Mouse (Mus musculus) MEL (cell line): ENCODE results near the gene Iglon5. TPM values are rescaled to one million over a fixed set of nuclear protein-coding genes. Genes with fewer than 3 reads are reported as not detected.
A peak's percentile ranks its signal among the peaks of the same experiment; 100 is the strongest.

Experiments used
- DNase-seq: peaks from one replicate; pipeline ENCODE4 v3.0.0; 2011; ENCODE audit warnings: low read depth, low spot score
- H3K27ac ChIP-seq: 2 replicates; pipeline ENCODE4 v1.5.1; 2012; ENCODE audit warnings: low read depth, mild to moderate bottlenecking, control low read depth, low read length, moderate library complexity; ENCODE audit not compliant: control insufficient read depth
- H3K27me3 ChIP-seq, 2 experiments: fragments of 150-350 bp in 1 of 2; sonication (generic) in 1 of 2; 2 replicates each; pipeline ENCODE4 v1.6.1; 2012; ENCODE audit warnings: low read length in 2 of 2, mild to moderate bottlenecking in 2 of 2, improper control_type of control experiment in 1 of 2, moderate library complexity in 1 of 2; ENCODE audit not compliant: insufficient read depth in 2 of 2, control insufficient read depth in 1 of 2
- H3K36me3 ChIP-seq, 2 experiments: 2 replicates each; pipeline ENCODE4 v1.6.1; 2012 to 2014; ENCODE audit warnings: low read length in 2 of 2, improper control_type of control experiment in 1 of 2, inconsistent platforms in 1 of 2, mild to moderate bottlenecking in 1 of 2; ENCODE audit not compliant: insufficient read depth in 2 of 2, control insufficient read depth in 1 of 2
- H3K4me1 ChIP-seq, 2 experiments: fragments of 150-350 bp in 1 of 2; sonication (generic) in 1 of 2; 2 replicates each; pipeline ENCODE4 v1.6.1; 2012; ENCODE audit warnings: low read length in 2 of 2, improper control_type of control experiment in 1 of 2, mild to moderate bottlenecking in 1 of 2; ENCODE audit not compliant: insufficient read depth in 2 of 2, control insufficient read depth in 1 of 2
- H3K4me3 ChIP-seq, 2 experiments: fragments of 150-350 bp in 1 of 2; sonication (generic) in 1 of 2; 2 replicates each; pipeline ENCODE4 v1.5.1; 2012; ENCODE audit warnings: low read depth in 2 of 2, low read length in 2 of 2, mild to moderate bottlenecking in 2 of 2, moderate library complexity in 2 of 2, control low read depth in 1 of 2, improper control_type of control experiment in 1 of 2; ENCODE audit not compliant: control insufficient read depth in 1 of 2, insufficient read depth in 1 of 2
- H3K79me2 ChIP-seq: 2 replicates; pipeline ENCODE4 v1.6.1; 2012; ENCODE audit warnings: mild to moderate bottlenecking, low read length, moderate library complexity; ENCODE audit not compliant: control insufficient read depth, poor library complexity, insufficient read depth
- H3K9ac ChIP-seq: 2 replicates; pipeline ENCODE4 v1.6.1; 2012; ENCODE audit warnings: low read depth, mild to moderate bottlenecking, control low read depth, low read length, moderate library complexity; ENCODE audit not compliant: control insufficient read depth, poor library complexity, severe bottlenecking
- H3K9me3 ChIP-seq: fragments of 150-350 bp; sonication (generic); replicated peaks from 2 replicates; pipeline ENCODE4 v1.6.1; 2012; ENCODE audit warnings: mild to moderate bottlenecking, low read length, improper control_type of control experiment, moderate library complexity; ENCODE audit not compliant: insufficient read depth
- BHLHE40 ChIP-seq: IDR thresholded peaks from 2 replicates; pipeline ENCODE4 v1.6.1; 2012; ENCODE audit warnings: low read depth, mild to moderate bottlenecking, inconsistent platforms, low read length, improper control_type of control experiment, borderline replicate concordance
- CTCF ChIP-seq, 3 experiments: IDR thresholded peaks in 2 of 3; conservative IDR thresholded peaks in 1 of 3; 2 replicates each; pipeline ENCODE4 v1.5.1; 2011 to 2012; ENCODE audit warnings: low read length in 3 of 3, low read depth in 2 of 3, mild to moderate bottlenecking in 2 of 3, improper control_type of control experiment in 1 of 3, inconsistent platforms in 1 of 3, mixed read lengths in 1 of 3, moderate library complexity in 1 of 3; ENCODE audit not compliant: control insufficient read depth in 1 of 3, insufficient read depth in 1 of 3, poor library complexity in 1 of 3, severe bottlenecking in 1 of 3
- E2F4 ChIP-seq: IDR thresholded peaks from 2 replicates; pipeline ENCODE4 v1.6.1; 2011; ENCODE audit warnings: low read depth, low read length, improper control_type of control experiment, borderline replicate concordance
- EP300 ChIP-seq, 2 experiments: IDR thresholded peaks; 2 replicates each; pipeline ENCODE4 v1.6.1; 2011; ENCODE audit warnings: improper control_type of control experiment in 2 of 2, low read length in 2 of 2, low read depth in 1 of 2, mild to moderate bottlenecking in 1 of 2
- ETS1 ChIP-seq: IDR thresholded peaks from 2 replicates; pipeline ENCODE4 v1.6.1; 2012; ENCODE audit warnings: low read depth, mild to moderate bottlenecking, inconsistent platforms, low read length, improper control_type of control experiment, moderate library complexity
- GABPA ChIP-seq: IDR thresholded peaks from 2 replicates; pipeline ENCODE4 v1.6.1; 2012; ENCODE audit warnings: low read depth, mild to moderate bottlenecking, inconsistent platforms, low read length, improper control_type of control experiment, moderate library complexity
- JUND ChIP-seq: IDR thresholded peaks from 2 replicates; pipeline ENCODE4 v1.6.1; 2011; ENCODE audit warnings: low read depth, mild to moderate bottlenecking, improper control_type of control experiment, low read length
- KAT2A ChIP-seq: conservative IDR thresholded peaks from 2 replicates; pipeline ENCODE4 v1.6.1; 2012; ENCODE audit warnings: low read depth, low read length, improper control_type of control experiment, inconsistent platforms
- MAFK ChIP-seq: IDR thresholded peaks from 2 replicates; pipeline ENCODE4 v1.6.1; 2011; ENCODE audit warnings: low read depth, mild to moderate bottlenecking, low read length, improper control_type of control experiment, borderline replicate concordance
- MAX ChIP-seq: IDR thresholded peaks from 2 replicates; pipeline ENCODE4 v1.6.1; 2011; ENCODE audit warnings: low read length, improper control_type of control experiment
- MAZ ChIP-seq: IDR thresholded peaks from 2 replicates; pipeline ENCODE4 v1.6.1; 2012; ENCODE audit warnings: low read depth, mild to moderate bottlenecking, inconsistent platforms, low read length, improper control_type of control experiment
- MEF2A ChIP-seq: IDR thresholded peaks from 2 replicates; pipeline ENCODE4 v1.6.1; 2014; ENCODE audit warnings: low read depth, mild to moderate bottlenecking, inconsistent platforms, low read length, improper control_type of control experiment; ENCODE audit not compliant: poor library complexity, insufficient replicate concordance, severe bottlenecking; ENCODE audit errors: extremely low read depth
- MXI1 ChIP-seq: IDR thresholded peaks from 2 replicates; pipeline ENCODE4 v1.6.1; 2011; ENCODE audit warnings: mild to moderate bottlenecking, low read depth, low read length, improper control_type of control experiment
- MYB ChIP-seq: IDR thresholded peaks from 2 replicates; pipeline ENCODE4 v1.6.1; 2011; ENCODE audit warnings: mild to moderate bottlenecking, low read depth, low read length, improper control_type of control experiment
- MYC ChIP-seq: IDR thresholded peaks from 2 replicates; pipeline ENCODE4 v1.6.1; 2011; ENCODE audit warnings: low read depth, mild to moderate bottlenecking, low read length, improper control_type of control experiment, moderate library complexity
- NELFE ChIP-seq: IDR thresholded peaks from 2 replicates; pipeline ENCODE4 v1.6.1; 2011; ENCODE audit warnings: low read depth, low read length, improper control_type of control experiment
- POLR2AphosphoS2 ChIP-seq: IDR thresholded peaks from 2 replicates; pipeline ENCODE4 v1.6.1; 2011; ENCODE audit warnings: low read length, improper control_type of control experiment
- POLR2AphosphoS5 ChIP-seq: IDR thresholded peaks from 2 replicates; pipeline ENCODE4 v1.6.1; 2012; ENCODE audit warnings: low read depth, borderline replicate concordance, mild to moderate bottlenecking, inconsistent platforms, low read length, moderate library complexity, mixed read lengths
- RAD21 ChIP-seq: IDR thresholded peaks from 2 replicates; pipeline ENCODE4 v1.6.1; 2011; ENCODE audit warnings: mild to moderate bottlenecking, low read depth, low read length, improper control_type of control experiment
- RCOR1 ChIP-seq: IDR thresholded peaks from 2 replicates; pipeline ENCODE4 v1.6.1; 2012; ENCODE audit warnings: low read depth, mild to moderate bottlenecking, inconsistent platforms, low read length, improper control_type of control experiment
- SIN3A ChIP-seq: IDR thresholded peaks from 2 replicates; pipeline ENCODE4 v1.6.1; 2012; ENCODE audit warnings: low read length, improper control_type of control experiment, inconsistent platforms
- TAL1 ChIP-seq: IDR thresholded peaks from 2 replicates; pipeline ENCODE4 v1.6.1; 2012; ENCODE audit warnings: mild to moderate bottlenecking, inconsistent platforms, low read length, moderate library complexity, mixed read lengths
- TBP ChIP-seq: IDR thresholded peaks from 2 replicates; pipeline ENCODE4 v1.8.0; 2011; ENCODE audit warnings: low read depth, low read length, improper control_type of control experiment
- TCF12 ChIP-seq: IDR thresholded peaks from 2 replicates; pipeline ENCODE4 v1.6.1; 2014; ENCODE audit warnings: low read depth, mild to moderate bottlenecking, inconsistent platforms, low read length, improper control_type of control experiment, moderate library complexity
- UBTF ChIP-seq: IDR thresholded peaks from 2 replicates; pipeline ENCODE4 v1.6.1; 2012; ENCODE audit warnings: low read depth, mild to moderate bottlenecking, inconsistent platforms, low read length, improper control_type of control experiment, moderate library complexity, borderline replicate concordance; ENCODE audit not compliant: insufficient read depth
- USF1 ChIP-seq: IDR thresholded peaks from 2 replicates; pipeline ENCODE4 v1.6.1; 2014; ENCODE audit warnings: low read depth, mild to moderate bottlenecking, inconsistent platforms, low read length, improper control_type of control experiment, moderate library complexity
- ZKSCAN1 ChIP-seq: IDR thresholded peaks from 2 replicates; pipeline ENCODE4 v1.6.1; 2012; ENCODE audit warnings: low read depth, mild to moderate bottlenecking, inconsistent platforms, low read length, improper control_type of control experiment, moderate library complexity
- ZMIZ1 ChIP-seq: IDR thresholded peaks from 2 replicates; pipeline ENCODE4 v1.6.1; 2012; ENCODE audit warnings: low read depth, mild to moderate bottlenecking, inconsistent platforms, low read length, improper control_type of control experiment, moderate library complexity
- ZNF384 ChIP-seq: IDR thresholded peaks from 2 replicates; pipeline ENCODE4 v1.6.1; 2012; ENCODE audit warnings: low read depth, mild to moderate bottlenecking, inconsistent platforms, low read length, improper control_type of control experiment
- polyA plus RNA-seq, 2 experiments: library from polyadenylated mRNA; stranded (reverse) in 1 of 2; unstranded in 1 of 2; fragments of >175 nt in 1 of 2; fragments of >200 nt in 1 of 2; gene quantifications; 2 replicates each; pipeline versions ENCODE4 v1.2.1 to v1.2.4; 2012; ENCODE audit warnings: low replicate concordance in 2 of 2, low read depth in 1 of 2; ENCODE audit not compliant: insufficient read length in 2 of 2, insufficient read depth in 1 of 2, missing spikeins in 1 of 2
- total RNA-seq: library from RNA; depleted of rRNA; stranded (reverse); fragments of 300-350 nt; gene quantifications from 2 replicates; pipeline ENCODE4 v1.2.3, GENCODE M21; 2012

The Iglon5 gene
- total and polyA plus RNA-seq, 3 experiments = not detected

- peak overlapping the region; percentile 82 for H3K9ac ChIP-seq
Observed at GRCm38 (mm10) chr7:43442684-43443083, 47.2 kb downstream of the Iglon5 start.

GRCm38 (mm10) chr7:43441071-43441470 is 48.8 kb downstream of the Iglon5 start:
- Histone ChIP-seq H3K36me3 (peaks cover 0 to 8% of the 10 kb centered on the region in 2 experiments; a peak in 2 of 4 replicates), H3K27ac (no peak overlapping the region), H3K4me1 (peaks cover 2 to 23% of the 10 kb centered on the region in 2 experiments; a peak in 2 of 4 replicates), H3K27me3 (no peaks in the 10 kb centered on the region), H3K79me2 (peaks cover 19% of the 10 kb centered on the region), H3K9ac (no peak overlapping the region), H3K9me3 (no peaks in the 10 kb centered on the region), H3K4me3 (no peak overlapping the region)
- TF ChIP-seq ZKSCAN1 (no peak), MAX (no peak), TAL1 (no peak), TCF12 (no peak), MAFK (no peak), POLR2AphosphoS5 (no peak), ETS1 (no peak), NELFE (no peak), JUND (no peak), MEF2A (no peak), CTCF (IDR thresholded peaks at IDR 0.05 in 2 of 3, conservative IDR thresholded peaks at IDR 0.05 in 1 of 3; ENCODE audit: control insufficient read depth in 1 of 3, insufficient read depth in 1 of 3, low read depth in 2 of 3, low read length in 3 of 3, poor library complexity in 1 of 3, severe bottlenecking in 1 of 3) (no peak), RAD21 (no peak), MYB (no peak)
- DNase-seq = no peak

More at GRCm38 (mm10) chr7:43442684-43443083, 47.2 kb downstream of the Iglon5 start:
- H3K4me1 ChIP-seq = peaks cover 2 to 36% of the 10 kb centered on the region in 2 experiments; a peak in 2 of 4 replicates
- peak overlapping the region; percentile 61 to 70 for H3K4me3 ChIP-seq
- peak overlapping the region; percentile 67; the same call in 1 of the 2 replicates for H3K27ac ChIP-seq
- TF ChIP-seq TBP (no peak), EP300 (IDR thresholded peaks at IDR 0.05; ENCODE audit: low read depth in 1 of 2, low read length in 2 of 2) (no peak), ZMIZ1 (no peak), CTCF (IDR thresholded peaks at IDR 0.05 in 2 of 3, conservative IDR thresholded peaks at IDR 0.05 in 1 of 3; ENCODE audit: control insufficient read depth in 1 of 3, insufficient read depth in 1 of 3, low read depth in 2 of 3, low read length in 3 of 3, poor library complexity in 1 of 3, severe bottlenecking in 1 of 3) (no peak), MAZ (no peak), BHLHE40 (no peak), GABPA (no peak), TCF12 (no peak), ZNF384 (no peak), USF1 (no peak), SIN3A (no peak), MYC (no peak), KAT2A (no peak), UBTF (no peak), MXI1 (no peak), TAL1 (no peak), POLR2AphosphoS5 (no peak), POLR2AphosphoS2 (no peak), E2F4 (no peak), RCOR1 (no peak)
- peaks cover 0 to 15% of the 10 kb centered on the region in 2 experiments; a peak in 2 of 4 replicates for H3K36me3 ChIP-seq
- H3K9me3 ChIP-seq = no peaks in the 10 kb centered on the region
- no peaks in the 10 kb centered on the region for H3K27me3 ChIP-seq
- peaks cover 24% of the 10 kb centered on the region for H3K79me2 ChIP-seq
- DNase-seq = no peak
